Mouse (Mus musculus): ENCODE results near the gene Cab39. TPM values are rescaled to one million over a fixed set of nuclear protein-coding genes. Genes with fewer than 3 reads are reported as not detected.

Gene Cab39
- total RNA-seq, 2 experiments from 2014 or later = 107 to 112 TPM

- intact Hi-C loops (cut with DNase I) = loop anchor here (5.0 kb wide), 1 partner anchor 33 kb away; no protein-coding TSS in a partner anchor
- no peak for DNase-seq (ENCODE audit: low spot score)
Measured at GRCm38 (mm10) chr1:85840421-85840820, 47.2 kb downstream of the Cab39 start.

- DNase-seq (ENCODE audit: low spot score) = no peak
- intact Hi-C loops (cut with DNase I) = loop anchor here (1.0 to 5.0 kb wide), 2 partner anchors 35 to 49 kb away; partner anchors contain the start of gene Cab39
Measured at GRCm38 (mm10) chr1:85842251-85842650, 49.0 kb downstream of the Cab39 start.

GRCm38 (mm10) chr1:85843291-85843863, 50.1 kb downstream of the Cab39 start:
- DNase-seq (ENCODE audit: low spot score) = no peak
- intact Hi-C loops (cut with DNase I) = loop anchor here (5.0 kb wide), 1 partner anchor 36 kb away; no protein-coding TSS in a partner anchor

- DNase-seq (ENCODE audit: low spot score) = no peak
- intact Hi-C loops (cut with DNase I) = loop anchor here (5.0 kb wide), 1 partner anchor 38 kb away; no protein-coding TSS in a partner anchor
Measured at GRCm38 (mm10) chr1:85844981-85845380, 51.7 kb downstream of the Cab39 start.

- intact Hi-C loops (cut with DNase I) = no loop called here
Measured at GRCm38 (mm10) chr1:85845476-85845875, 52.2 kb downstream of the Cab39 start.

DNA sequence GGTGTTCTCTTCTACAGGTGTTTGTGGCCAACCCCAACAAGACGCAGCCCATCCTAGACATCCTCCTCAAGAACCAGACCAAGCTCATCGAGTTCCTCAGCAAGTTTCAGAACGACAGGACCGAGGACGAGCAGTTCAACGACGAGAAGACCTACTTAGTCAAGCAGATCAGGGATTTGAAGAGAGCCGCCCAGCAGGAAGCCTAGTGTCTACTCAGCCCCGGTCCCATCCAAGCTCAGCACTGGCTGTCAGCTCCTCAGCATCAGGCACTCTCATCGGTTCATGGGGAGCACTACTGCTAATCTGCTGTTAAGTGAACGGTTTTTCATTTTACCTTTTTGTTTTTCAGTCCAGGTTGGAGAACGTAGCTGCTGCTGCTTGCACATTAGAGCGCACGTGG, 55.8 kb downstream of the Cab39 start:
- no peak for DNase-seq (ENCODE audit: low spot score)
- intact Hi-C loops (cut with DNase I) = no loop called here

More at GRCm38 (mm10) chr1:85845476-85845875, 52.2 kb downstream of the Cab39 start:
- no peak for DNase-seq (ENCODE audit: low spot score)

- intact Hi-C loops (cut with DNase I) = no loop called here
- no peak for DNase-seq (ENCODE audit: low spot score)
Measured at GRCm38 (mm10) chr1:85850851-85851250, 57.6 kb downstream of the Cab39 start.

- DNase-seq (ENCODE audit: low spot score) = peak; percentile 36
- intact Hi-C loops (cut with DNase I) = loop anchor here (1.0 to 2.0 kb wide), 2 partner anchors 42 to 155 kb away; partner anchors contain the start of gene Itm2c
Measured at GRCm38 (mm10) chr1:85852996-85853689, 59.9 kb downstream of the Cab39 start.

- intact Hi-C loops (cut with DNase I) = loop anchor here (1.0 to 2.0 kb wide), 3 partner anchors 41 to 154 kb away; partner anchors contain the start of gene Itm2c
- no peak for DNase-seq (ENCODE audit: low spot score)
Measured at GRCm38 (mm10) chr1:85853865-85854264, 60.6 kb downstream of the Cab39 start.

DNA sequence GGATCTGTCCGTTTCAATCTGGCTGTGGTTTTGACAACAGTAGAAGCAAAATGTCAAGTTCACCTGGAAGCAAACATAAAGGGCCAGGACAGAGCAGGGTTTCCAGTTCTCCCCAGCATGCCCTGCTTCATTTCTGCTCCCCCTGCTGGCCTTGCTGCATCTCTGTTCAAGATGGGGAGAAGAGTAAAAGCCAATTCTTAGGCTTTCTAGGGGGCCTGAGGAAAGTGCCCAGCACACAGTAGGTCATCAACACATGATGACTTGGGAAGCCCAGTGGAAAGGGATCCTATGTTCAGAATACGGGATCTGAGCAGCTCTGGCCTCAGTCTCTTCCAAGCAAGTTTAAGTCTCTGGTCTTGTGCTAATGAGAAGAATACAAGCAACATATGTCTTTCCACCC, 61.2 kb downstream of the Cab39 start:
- intact Hi-C loops (cut with DNase I) = loop anchor here (2.0 kb wide), 1 partner anchor 80 kb away; no protein-coding TSS in a partner anchor
- DNase-seq (ENCODE audit: low spot score) = no peak

DNA sequence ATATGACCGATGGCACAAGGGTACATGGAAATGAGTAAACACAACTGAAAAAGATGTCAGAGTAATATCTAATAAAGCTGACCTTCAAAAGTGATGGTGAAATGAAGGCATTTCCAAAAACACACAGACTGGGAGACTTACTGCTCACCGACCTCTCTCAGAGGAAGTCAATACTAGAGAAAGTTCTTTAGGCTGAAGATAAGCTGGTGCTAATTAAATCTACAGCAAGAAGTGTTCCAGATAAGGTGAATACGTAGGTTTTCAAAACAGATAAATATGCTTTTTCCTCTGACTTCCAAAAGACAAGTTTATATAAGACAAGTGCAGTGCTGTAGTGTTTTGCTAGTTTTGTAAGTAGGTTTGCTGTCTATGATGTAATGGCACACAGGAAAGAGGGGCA, 63.0 kb downstream of the Cab39 start:
- no peak for DNase-seq (ENCODE audit: low spot score)
- intact Hi-C loops (cut with DNase I) = no loop called here

DNA sequence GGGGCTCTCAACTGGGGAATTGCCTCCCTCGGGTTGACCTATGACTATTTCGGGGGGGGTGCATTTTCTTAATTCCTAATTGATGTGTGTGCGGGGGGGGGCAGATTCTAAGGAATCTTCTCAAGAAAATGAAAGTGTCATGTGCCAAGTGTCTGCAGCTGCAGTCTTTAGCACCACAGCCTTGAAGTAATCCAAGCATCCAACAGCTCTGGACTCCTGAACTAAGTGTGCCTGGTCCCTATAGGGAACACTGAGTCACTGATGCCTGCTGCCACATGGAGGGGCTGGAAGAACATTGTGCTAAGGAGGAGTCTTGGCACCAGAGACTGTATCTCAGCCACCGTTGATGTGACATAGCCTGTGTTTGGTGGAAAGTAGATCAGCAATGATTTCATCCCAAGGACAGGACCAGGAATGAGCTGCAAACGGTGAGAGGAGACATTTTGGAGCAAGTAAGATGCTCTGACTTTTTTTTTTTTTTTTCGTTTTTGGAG, 64.1 kb downstream of the Cab39 start:
- intact Hi-C loops (cut with DNase I) = no loop called here
- DNase-seq (ENCODE audit: low spot score) = no peak

DNA sequence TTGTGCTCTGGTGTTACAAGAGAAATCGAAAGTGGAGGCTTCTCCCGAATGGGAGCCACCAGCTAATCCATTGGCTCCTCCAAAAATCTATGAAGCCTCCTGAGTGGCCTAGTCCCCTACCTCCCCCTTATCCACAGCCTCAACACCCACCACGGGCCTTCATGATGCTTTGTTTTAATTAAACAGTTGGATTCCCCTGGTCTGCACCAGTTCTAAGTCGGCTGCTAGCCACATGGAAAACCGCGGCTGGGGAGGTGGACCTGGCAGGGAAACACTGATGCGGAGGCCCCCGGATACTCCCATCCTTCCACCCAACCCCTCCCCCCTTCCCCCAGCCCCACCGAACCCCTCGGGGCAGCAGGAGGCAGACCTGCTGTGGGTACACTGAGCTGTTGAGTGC, 71.1 kb downstream of the Cab39 start:
- intact Hi-C loops (cut with DNase I) = no loop called here
- DNase-seq (ENCODE audit: low spot score) = no peak

DNA sequence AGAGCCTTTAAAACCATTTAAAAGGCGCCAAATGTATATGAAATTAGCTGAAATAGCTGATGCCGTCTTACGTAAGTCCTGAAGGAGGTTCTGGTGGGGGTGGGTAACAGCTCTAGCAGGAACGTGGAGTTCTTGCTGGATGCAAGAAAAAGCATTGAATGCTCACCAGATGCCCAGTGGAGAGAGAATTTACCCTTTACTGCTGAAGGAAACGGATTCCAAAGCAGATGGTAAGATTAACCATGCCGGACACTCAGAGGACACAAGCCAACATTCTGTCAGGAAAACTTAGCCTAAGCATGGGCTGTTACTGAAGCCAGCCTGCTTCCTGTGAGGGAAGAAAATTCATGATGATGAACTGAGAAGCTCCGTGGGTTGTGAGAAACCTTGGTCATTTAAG, 76.8 kb downstream of the Cab39 start:
- DNase-seq (ENCODE audit: low spot score) = no peak

DNA sequence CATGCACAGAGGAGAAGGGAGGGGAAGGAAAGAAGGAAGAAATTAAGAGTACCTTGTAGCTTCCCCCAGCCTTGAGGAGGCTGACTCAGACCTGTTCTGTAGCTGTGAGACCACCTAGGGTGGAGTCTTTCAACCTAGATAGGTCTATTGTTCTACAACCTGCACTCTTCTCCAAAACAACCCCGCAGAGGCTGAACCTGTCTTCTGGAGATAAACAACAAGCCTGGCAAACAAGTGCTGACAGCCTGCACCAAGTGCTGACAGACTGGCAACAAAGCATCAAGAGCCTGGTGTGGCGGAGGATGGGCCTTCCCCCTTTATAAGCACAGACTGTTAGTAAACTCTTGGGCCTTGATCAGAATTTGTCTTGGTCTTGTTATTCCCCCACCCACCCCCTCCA, 77.3 kb downstream of the Cab39 start:
- no peak for DNase-seq (ENCODE audit: low spot score)
- intact Hi-C loops (cut with DNase I) = no loop called here

More for the DNA sequence above, 76.8 kb downstream of the Cab39 start:
- intact Hi-C loops (cut with DNase I) = no loop called here

- DNase-seq (ENCODE audit: low spot score) = no peak
- intact Hi-C loops (cut with DNase I) = no loop called here
Measured at GRCm38 (mm10) chr1:85882003-85882402, 88.8 kb downstream of the Cab39 start.

GRCm38 (mm10) chr1:85887221-85887620, 94.0 kb downstream of the Cab39 start:
- intact Hi-C loops (cut with DNase I) = no loop called here

DNA sequence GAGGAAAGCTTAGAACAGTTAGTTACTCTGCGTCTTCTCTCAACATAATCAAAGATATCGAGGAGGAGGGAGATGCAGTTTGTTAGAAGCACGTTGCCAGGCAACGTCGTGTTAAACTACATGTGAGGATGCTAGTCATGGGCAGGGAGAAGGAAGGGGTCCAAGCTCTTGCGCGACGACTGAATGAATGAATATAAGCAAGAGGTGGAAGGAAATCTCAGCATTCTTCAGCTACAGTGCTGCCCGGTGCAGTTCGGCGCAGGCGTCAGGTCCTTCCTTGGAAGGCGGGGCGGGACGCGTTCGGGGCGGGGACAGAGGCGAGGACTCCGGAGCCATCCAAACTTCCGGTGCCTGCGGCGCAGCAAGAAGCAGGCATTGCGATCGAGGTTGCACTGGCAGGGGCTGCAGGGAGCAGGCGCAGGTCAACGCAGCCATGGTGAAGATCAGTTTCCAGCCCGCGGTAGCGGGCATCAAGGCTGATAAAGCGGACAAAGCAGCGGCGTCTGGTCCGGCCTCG, 101.0 kb downstream of the Cab39 start, which contains the start of gene Itm2c:
Itm2c (plus strand) TSS at position 51 of the 517 bp plus-strand sequence.
- intact Hi-C loops (cut with DNase I) = loop anchor here (2.0 kb wide), 1 partner anchor 41 kb away; no protein-coding TSS in a partner anchor
- DNase-seq (ENCODE audit: low spot score) = peak; percentile 74

More at GRCm38 (mm10) chr1:85887221-85887620, 94.0 kb downstream of the Cab39 start:
- no peak for DNase-seq (ENCODE audit: low spot score)

GRCm38 (mm10) chr1:85894748-85895360, 101.6 kb downstream of the Cab39 start:
- no peak for DNase-seq (ENCODE audit: low spot score)
- intact Hi-C loops (cut with DNase I) = loop anchor here (2.0 to 5.0 kb wide), 2 partner anchors 37 to 42 kb away; no protein-coding TSS in a partner anchor

DNA sequence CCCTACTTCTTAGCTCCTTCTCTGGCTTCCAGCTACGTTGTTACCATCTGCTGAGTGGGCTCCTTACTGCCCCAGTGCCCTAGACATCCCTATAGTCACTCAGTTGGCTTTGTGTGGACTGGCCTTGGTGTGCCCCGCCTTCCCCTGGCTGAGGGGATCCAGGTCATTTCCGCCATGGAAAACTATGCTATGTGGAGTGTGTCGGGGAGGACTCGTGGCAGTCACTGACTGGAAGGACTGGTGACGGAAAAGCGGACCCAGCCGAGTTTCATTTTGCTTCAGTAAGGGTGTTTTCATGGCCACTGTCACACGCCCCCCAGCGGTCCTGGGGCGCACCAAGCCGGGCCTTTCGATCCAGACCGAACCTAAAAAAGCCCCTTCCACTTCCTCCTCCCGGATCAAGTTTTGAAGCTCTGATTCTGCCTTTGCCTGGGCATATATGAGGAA, 102.2 kb downstream of the Cab39 start:
- peak; percentile 56 for DNase-seq (ENCODE audit: low spot score)
- intact Hi-C loops (cut with DNase I) = loop anchor here (2.0 to 5.0 kb wide), 2 partner anchors 37 to 43 kb away; no protein-coding TSS in a partner anchor

Data from heart, postnatal 25 days (tissue).